Mouse (Mus musculus): ENCODE measurements around the gene Vmn1r74. TPM values are rescaled to one million over a fixed set of nuclear protein-coding genes. Genes with fewer than 3 reads are reported as not detected.
"Not testable (repeated sequence)": the region's sequence is repeated elsewhere in the genome, so short reads cannot be mapped to it uniquely, and the experiment has no call there.

Gene Vmn1r74
- not detected in 2 replicates for polyA plus RNA-seq (2016; fragmentation: Nextera tagmentation; extraction: Ambion mirVana)

GRCm38 (mm10) chr7:11833680-11834079 lies at the start of gene Vmn1r74:
Gene Vmn1r74, plus strand, starts transcription at chr7:11833980.
- Histone ChIP-seq H3K9me3 (peaks cover 15% of the 10 kb centered on the region), H3K4me2 (replicated peaks) (no peak within 1 kb of the TSS), H3K4me3 (no peak within 1 kb of the TSS), H3K4me1 (no peaks in the 10 kb centered on the region), H3K9ac (no peak within 1 kb of the TSS), H3K36me3 (no peaks in the 10 kb centered on the region), H3K27me3 (replicated peaks) (no peaks in the 10 kb centered on the region), H3K27ac (no peak within 1 kb of the TSS)
- 77% methylated on average over 2 of the region's 2 CpGs for WGBS
- ATAC-seq (ENCODE audit: low FRiP score, low read depth), result no peak

- no peaks in the 10 kb centered on the region for H3K4me1 ChIP-seq
- H3K4me3 ChIP-seq, result no peak overlapping the region
- no peaks in the 10 kb centered on the region for H3K36me3 ChIP-seq
- H3K9me3 ChIP-seq, result peaks cover 35% of the 10 kb centered on the region
- ATAC-seq (ENCODE audit: low FRiP score, low read depth), result no peak
- H3K27me3 ChIP-seq (replicated peaks), result no peaks in the 10 kb centered on the region
- H3K9ac ChIP-seq, result no peak overlapping the region
- H3K27ac ChIP-seq, result no peak overlapping the region
- H3K4me2 ChIP-seq (replicated peaks), result no peak overlapping the region
Measured at GRCm38 (mm10) chr7:11813751-11814150, 20.0 kb upstream of the Vmn1r74 start.

GRCm38 (mm10) chr7:11822166-11822565 lies 11.6 kb upstream of the Vmn1r74 start:
- WGBS, result 88% methylated on average over 1 of the region's 1 CpGs
- H3K4me2 ChIP-seq (replicated peaks), result no peak overlapping the region
- no peaks in the 10 kb centered on the region for H3K4me1 ChIP-seq
- H3K4me3 ChIP-seq, result no peak overlapping the region
- no peaks in the 10 kb centered on the region for H3K36me3 ChIP-seq
- peaks cover 73% of the 10 kb centered on the region for H3K9me3 ChIP-seq
- H3K9ac ChIP-seq, result no peak overlapping the region
- H3K27me3 ChIP-seq (replicated peaks), result no peaks in the 10 kb centered on the region
- no peak overlapping the region for H3K27ac ChIP-seq
- no peak for ATAC-seq (ENCODE audit: low FRiP score, low read depth)

GRCm38 (mm10) chr7:11823246-11823645 lies 10.5 kb upstream of the Vmn1r74 start:
- 84% methylated on average over 9 of the region's 9 CpGs for WGBS
- H3K9me3 ChIP-seq, result peaks cover 62% of the 10 kb centered on the region
- ATAC-seq (ENCODE audit: low FRiP score, low read depth), result not testable (repeated sequence)

GRCm38 (mm10) chr7:11874330-11874729 lies 40.5 kb downstream of the Vmn1r74 start, which contains the start of gene Vmn1r75:
Gene Vmn1r75, plus strand, starts transcription at chr7:11874630.
- ATAC-seq (ENCODE audit: low FRiP score, low read depth), result no peak
- no peak within 1 kb of the TSS for H3K9ac ChIP-seq
- H3K27ac ChIP-seq, result no peak within 1 kb of the TSS
- peaks cover 14% of the 10 kb centered on the region for H3K9me3 ChIP-seq
- no peaks in the 10 kb centered on the region for H3K27me3 ChIP-seq (replicated peaks)
- H3K36me3 ChIP-seq, result no peaks in the 10 kb centered on the region
- no peaks in the 10 kb centered on the region for H3K4me1 ChIP-seq
- H3K4me2 ChIP-seq (replicated peaks), result no peak within 1 kb of the TSS
- no peak within 1 kb of the TSS for H3K4me3 ChIP-seq

More at GRCm38 (mm10) chr7:11823246-11823645, 10.5 kb upstream of the Vmn1r74 start:
- H3K4me1 ChIP-seq; H3K36me3 ChIP-seq; H3K27ac ChIP-seq; H3K27me3 ChIP-seq (replicated peaks); H3K4me3 ChIP-seq; H3K9ac ChIP-seq; H3K4me2 ChIP-seq (replicated peaks): not testable (repeated sequence)

Other genes starting within 250 kb of the Vmn1r74 start
- not detected in 2 replicates for gene Zscan4-ps3, start 224.7 kb upstream of the Vmn1r74 start, polyA plus RNA-seq (2016; fragmentation: Nextera tagmentation; extraction: Ambion mirVana)
- gene Vmn1r72, start 153.8 kb upstream of the Vmn1r74 start, polyA plus RNA-seq (2016; fragmentation: Nextera tagmentation; extraction: Ambion mirVana), result not detected in 2 replicates
- gene Vmn1r73, start 103.7 kb upstream of the Vmn1r74 start, polyA plus RNA-seq (2016; fragmentation: Nextera tagmentation; extraction: Ambion mirVana), result not detected in 2 replicates
- not detected in 2 replicates for gene Vmn1r75, start 40.6 kb downstream of the Vmn1r74 start, polyA plus RNA-seq (2016; fragmentation: Nextera tagmentation; extraction: Ambion mirVana)
- gene Vmn1r76, start 104.2 kb downstream of the Vmn1r74 start, polyA plus RNA-seq (2016; fragmentation: Nextera tagmentation; extraction: Ambion mirVana), result not detected in 2 replicates
- not detected in 2 replicates for gene Vmn1r77, start 202.8 kb downstream of the Vmn1r74 start, polyA plus RNA-seq (2016; fragmentation: Nextera tagmentation; extraction: Ambion mirVana)

Measured in neural tube, embryonic 12.5 days (tissue).